Mouse (Mus musculus) intestine, embryonic 14.5 days (tissue): ENCODE measurements at regions not wholly inside any gene's neighbourhood (a gene's known extent, or its start where the extent isn't known, plus 50 kb on each side); places are given as distances from the start of the nearest gene placed in this dataset.

ENCODE experiments used
- ATAC-seq: fragments of 200-750 bp; cut with Nextera tagmentation; replicated peaks from 2 replicates; pipeline ENCODE4 v1.8.0; 2017; ENCODE audit warnings: low read depth, moderate number of reproducible peaks, moderate TSS enrichment, moderate library complexity; ENCODE audit not compliant: low FRiP score, low TSS enrichment
- DNase-seq: peaks from one replicate; pipeline ENCODE4 v3.0.0-alpha.2; 2018; ENCODE audit warnings: low spot score
- H3K27ac ChIP-seq: fragments of 300-500 bp; sonication (generic); 2 replicates; pipeline ENCODE4 v1.5.1; 2014; ENCODE audit warnings: low read depth, mild to moderate bottlenecking, control low read depth
- H3K27me3 ChIP-seq: fragments of 300-500 bp; sonication (generic); replicated peaks from 2 replicates; pipeline ENCODE4 v1.6.1; 2014; ENCODE audit warnings: low read length, control low read depth; ENCODE audit not compliant: control insufficient read depth, insufficient read depth
- H3K36me3 ChIP-seq: fragments of 300-500 bp; sonication (generic); 2 replicates; pipeline ENCODE4 v1.6.1; 2014; ENCODE audit warnings: low read length, control low read depth; ENCODE audit not compliant: control insufficient read depth, insufficient read depth
- H3K4me1 ChIP-seq: fragments of 300-500 bp; sonication (generic); replicated peaks from 2 replicates; pipeline ENCODE4 v1.6.1; 2014; ENCODE audit warnings: low read length, control low read depth, mixed read lengths; ENCODE audit not compliant: control insufficient read depth, insufficient read depth
- H3K4me2 ChIP-seq: fragments of 300-500 bp; sonication (generic); 2 replicates; pipeline ENCODE4 v1.6.1; 2014; ENCODE audit warnings: low read length
- H3K4me3 ChIP-seq: fragments of 300-500 bp; sonication (generic); 2 replicates; pipeline ENCODE4 v1.5.1; 2014; ENCODE audit warnings: low read depth, low read length, control low read depth, mixed read lengths
- H3K9ac ChIP-seq: fragments of 300-500 bp; sonication (generic); 2 replicates; pipeline ENCODE4 v1.6.1; 2014; ENCODE audit warnings: mild to moderate bottlenecking, low read length
- H3K9me3 ChIP-seq: fragments of 300-500 bp; sonication (generic); 2 replicates; pipeline ENCODE4 v1.6.1; 2016; ENCODE audit warnings: low read length, control low read depth; ENCODE audit not compliant: control insufficient read depth
- WGBS: fragments of 180-500 bp; shearing (Covaris S2); extraction: QIAGEN DNeasy Blood & Tissue Kit; methylation state at CpG from one replicate; pipeline ENCODE4 v1.1.7; 2014; 5-methylcytosine and 5-hydroxymethylcytosine counted together

DNA sequence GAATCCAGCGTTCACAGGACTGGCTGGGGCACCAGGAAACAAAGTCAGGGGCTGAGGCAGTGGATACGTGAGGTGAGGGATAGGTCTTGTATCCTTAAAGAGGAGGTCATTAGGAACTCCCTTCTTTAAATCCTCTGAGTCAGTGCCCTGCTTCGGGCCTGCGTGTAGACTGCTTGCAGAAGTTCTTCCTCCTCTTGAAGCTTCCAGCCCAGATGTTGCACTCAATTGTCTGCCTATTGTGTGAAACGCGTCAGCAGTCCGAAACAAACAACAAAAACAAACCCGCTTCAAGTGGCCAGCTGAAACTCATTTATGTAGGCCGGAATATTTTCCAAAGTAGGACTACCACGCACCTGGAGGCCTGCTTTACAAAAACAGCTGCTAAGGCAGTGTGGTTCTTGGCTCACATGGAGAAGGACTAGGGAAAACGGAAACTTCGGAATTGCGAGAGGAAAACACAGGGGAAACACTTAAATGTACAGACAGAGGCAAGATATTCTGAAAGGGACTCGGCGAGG, 55.6 kb upstream of the Dars start:
- ATAC-seq (peak; percentile 51; the same call in 1 of the 2 replicates), DNase-seq (no peak)
- Histone ChIP-seq H3K4me2 (peak overlapping the region; percentile 52), H3K27me3 (no peaks in the 10 kb centered on the region), H3K9me3 (no peaks in the 10 kb centered on the region), H3K27ac (no peak overlapping the region), H3K4me1 (0 out of 2 replicates have a peak, but pooled peaks cover 6% of the 10 kb centered on the region), H3K4me3 (peak overlapping the region; percentile 14), H3K9ac (no peak overlapping the region), H3K36me3 (no peaks in the 10 kb centered on the region)
- WGBS, result 34% methylated on average over 15 of the region's 15 CpGs

DNA sequence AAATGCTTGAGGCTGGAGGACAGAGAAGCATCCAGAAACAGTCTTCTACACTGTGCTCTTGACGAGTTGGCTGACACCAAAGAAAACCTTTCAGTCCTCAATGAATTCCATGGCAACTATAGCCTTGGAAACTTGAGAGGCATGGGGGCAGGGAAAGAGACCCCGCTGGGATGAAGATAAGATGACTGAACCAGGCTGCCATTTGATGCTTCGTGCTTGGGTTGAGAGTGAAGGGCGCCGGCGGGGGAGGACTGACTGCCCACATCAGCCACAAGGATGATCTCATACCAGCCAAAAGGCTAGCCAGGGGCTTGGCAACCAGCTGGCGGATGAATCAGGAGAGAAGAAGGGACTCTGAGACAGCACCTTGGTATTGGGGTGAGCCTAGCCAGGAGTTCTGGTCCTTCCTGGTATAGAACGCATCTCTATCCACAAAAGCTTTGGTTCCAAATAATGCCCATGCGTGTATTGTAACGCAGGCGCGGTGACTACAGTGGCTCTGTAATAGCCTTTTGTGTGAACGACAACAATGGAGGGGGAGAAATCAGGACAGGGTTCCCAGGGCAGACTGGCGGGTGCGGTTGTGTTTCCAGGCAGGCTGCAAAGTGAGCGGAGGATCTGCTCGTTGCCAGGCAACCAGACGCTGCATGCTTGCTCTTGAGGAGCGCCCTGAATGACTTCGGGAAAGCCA, 55.0 kb upstream of the Dars start:
- H3K4me2 ChIP-seq, result peak overlapping the region; percentile 52
- H3K9ac ChIP-seq, result peak overlapping the region; percentile 8; the same call in 1 of the 2 replicates
- no peak overlapping the region for H3K27ac ChIP-seq
- no peaks in the 10 kb centered on the region for H3K9me3 ChIP-seq
- DNase-seq (peak; percentile 79), ATAC-seq (peak; percentile 74)
- no peaks in the 10 kb centered on the region for H3K27me3 ChIP-seq
- H3K36me3 ChIP-seq, result no peaks in the 10 kb centered on the region
- 0 out of 2 replicates have a peak, but pooled peaks cover 6% of the 10 kb centered on the region for H3K4me1 ChIP-seq
- 7% methylated on average over 20 of the region's 20 CpGs for WGBS
- H3K4me3 ChIP-seq, result peak overlapping the region; percentile 14

- DNase-seq (no peak), ATAC-seq (no peak)
- Histone ChIP-seq H3K9me3 (no peaks in the 10 kb centered on the region), H3K9ac (no peak overlapping the region), H3K4me1 (0 out of 2 replicates have a peak, but pooled peaks cover 6% of the 10 kb centered on the region), H3K27ac (no peak overlapping the region), H3K4me2 (no peak overlapping the region), H3K36me3 (no peaks in the 10 kb centered on the region), H3K27me3 (no peaks in the 10 kb centered on the region), H3K4me3 (no peak overlapping the region)
- WGBS, result 50% methylated on average over 2 of the region's 2 CpGs
These were observed 53.6 kb upstream of the Dars start for GRCm38 (mm10) chr1:128470786-128471185.

DNA sequence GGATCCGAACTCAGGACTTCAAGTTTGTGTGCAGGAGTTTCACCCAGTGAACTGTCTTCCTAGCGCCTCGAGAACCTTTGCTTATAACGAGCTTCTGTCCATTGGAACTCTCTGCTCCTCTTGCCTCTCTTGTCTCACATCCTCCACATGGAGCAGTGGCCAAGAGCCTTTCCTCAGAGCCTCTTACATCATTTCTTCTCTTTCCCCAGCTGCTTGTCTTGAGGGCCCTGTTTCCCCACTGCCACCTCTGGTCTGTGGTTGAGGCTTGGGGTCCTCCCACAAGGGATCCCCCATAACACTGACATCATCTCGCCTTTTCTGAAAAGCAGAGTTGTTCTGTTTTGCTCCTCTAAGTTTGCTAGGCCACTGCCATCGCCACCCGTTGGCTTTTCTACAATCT, 51.9 kb upstream of the Dars start:
- Histone ChIP-seq H3K4me2 (no peak overlapping the region), H3K36me3 (no peaks in the 10 kb centered on the region), H3K27ac (no peak overlapping the region), H3K4me1 (0 out of 2 replicates have a peak, but pooled peaks cover 6% of the 10 kb centered on the region), H3K9ac (no peak overlapping the region), H3K27me3 (no peaks in the 10 kb centered on the region), H3K9me3 (no peaks in the 10 kb centered on the region), H3K4me3 (no peak overlapping the region)
- ATAC-seq (no peak), DNase-seq (no peak)
- 88% methylated on average over 7 of the region's 7 CpGs for WGBS
